7 mouse cellular contexts compared by ENCODE assay signal in the genomic region with DNA sequence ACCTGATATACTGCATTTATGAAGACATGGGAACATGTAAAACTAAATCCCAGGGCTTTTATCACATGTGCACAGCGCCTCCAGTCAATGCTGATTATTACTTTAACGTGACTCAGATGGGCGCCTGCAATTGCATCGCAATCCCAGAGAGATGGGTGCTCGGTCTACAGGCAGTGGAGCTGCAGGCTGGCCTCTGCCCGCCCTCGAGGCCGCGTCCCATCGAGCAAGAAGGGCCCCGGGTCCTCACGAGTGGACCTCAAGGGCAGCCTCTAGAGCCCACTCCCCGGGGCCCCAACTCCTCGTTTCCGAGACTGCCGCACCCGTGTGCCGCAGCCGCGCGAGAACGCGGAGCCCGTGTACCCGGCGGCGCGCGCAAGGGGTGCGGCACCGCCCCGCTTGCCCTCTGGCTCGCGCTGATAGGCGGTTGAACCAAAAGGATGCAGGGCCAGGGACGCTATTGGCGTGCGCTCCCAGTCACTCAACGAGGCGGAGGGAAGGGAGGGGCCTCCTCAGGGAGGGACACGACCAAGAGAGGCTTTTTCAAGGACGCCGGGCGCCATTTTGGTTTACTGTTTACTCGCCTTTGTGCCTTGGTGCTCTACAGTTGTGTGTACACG. TPM values are rescaled to one million over a fixed set of nuclear protein-coding genes. Genes with fewer than 3 reads are reported as not detected.
DNase-seq lines count a peak whose midpoint lies in the region; ATAC-seq lines count a peak whose summit lies in the region.

No protein-coding gene starts in this region.

- H3K4me2 ChIP-seq in intestine, embryonic 16.5 days (ENCODE audit: low read depth, low read length): peak overlapping the region; percentile 50
- peak overlapping the region; percentile 34 for H3K4me2 ChIP-seq in midbrain, embryonic 11.5 days

- H3K9ac ChIP-seq in intestine, embryonic 16.5 days (ENCODE audit: low read depth, low read length): peak overlapping the region; percentile 89
- peak overlapping the region; percentile 70 for H3K9ac ChIP-seq in midbrain, embryonic 11.5 days (ENCODE audit: low read length)

- DNase-seq in adrenal gland, adult 8-10 months: peak; percentile 95
- DNase-seq in embryo, embryonic 9.5 days (ENCODE audit: extremely low spot score): peak; percentile 94
- DNase-seq in gastrocnemius, postnatal 4 days (ENCODE audit: low spot score in 2 of 2): peak; percentile 92 to 96
- peak; percentile 94 to 95 for DNase-seq in left cerebral cortex, postnatal 36 days (ENCODE audit: low spot score in 2 of 2)
- DNase-seq in midbrain, embryonic 11.5 days (ENCODE audit: low spot score, missing footprints): peak; percentile 99
- DNase-seq in skeletal muscle tissue, adult 2 months (ENCODE audit: low read depth, low spot score): peak; percentile 97

- peak; percentile 99 for ATAC-seq in intestine, embryonic 16.5 days
- ATAC-seq in midbrain, embryonic 11.5 days (ENCODE audit: low FRiP score): peak; percentile 99

- H3K4me3 ChIP-seq in intestine, embryonic 16.5 days (ENCODE audit: low read length): peak overlapping the region; percentile 77
- peak overlapping the region; percentile 51 for H3K4me3 ChIP-seq in midbrain, embryonic 11.5 days (ENCODE audit: low read depth, low read length)

- H3K27me3 ChIP-seq in intestine, embryonic 16.5 days (replicated peaks; ENCODE audit: control insufficient read depth, insufficient read depth, low read length): no peaks in the 10 kb centered on the region
- no peaks in the 10 kb centered on the region for H3K27me3 ChIP-seq in midbrain, embryonic 11.5 days (ENCODE audit: control insufficient read depth, insufficient read depth, low read length)

- no peaks in the 10 kb centered on the region for H3K9me3 ChIP-seq in intestine, embryonic 16.5 days (ENCODE audit: control insufficient read depth, low read length)
- H3K9me3 ChIP-seq in midbrain, embryonic 11.5 days (ENCODE audit: control insufficient read depth, low read length): no peaks in the 10 kb centered on the region

- peak overlapping the region; percentile 97 for H3K27ac ChIP-seq in intestine, embryonic 16.5 days (ENCODE audit: low read length)
- H3K27ac ChIP-seq in midbrain, embryonic 11.5 days (ENCODE audit: low read depth, low read length): peak overlapping the region; percentile 52

- intact Hi-C loops in left cerebral cortex, postnatal 36 days (cut with DNase I): no loop called here

- peaks cover 6% of the 10 kb centered on the region; the same call in 1 of the 2 replicates for H3K4me1 ChIP-seq in intestine, embryonic 16.5 days (ENCODE audit: control insufficient read depth, insufficient read depth, low read length)
- H3K4me1 ChIP-seq in midbrain, embryonic 11.5 days (ENCODE audit: control insufficient read depth, insufficient read depth, low read length): peaks cover 13% of the 10 kb centered on the region

- WGBS in intestine, embryonic 16.5 days: under 1% methylated on average over 46 of the region's 46 CpGs
- WGBS in midbrain, embryonic 11.5 days: under 1% methylated on average over 46 of the region's 46 CpGs

- H3K36me3 ChIP-seq in intestine, embryonic 16.5 days (ENCODE audit: control insufficient read depth, insufficient read depth, low read length): no peaks in the 10 kb centered on the region
- no peaks in the 10 kb centered on the region for H3K36me3 ChIP-seq in midbrain, embryonic 11.5 days (ENCODE audit: control insufficient read depth, insufficient read depth, low read length)

RNA-seq across cellular contexts. Expression of gene 4931414P19Rik, which starts 2.6 kb away (rescaled TPM):
- 1 to 10 TPM; 3.6 to 6.2 (median 5.0) TPM for total RNA-seq in adrenal gland, adult 8-10 months (2022)
- 1 to 10 TPM; 4.3 to 6.8 TPM for total RNA-seq in gastrocnemius, postnatal 4 days (2021)
- polyA plus RNA-seq in intestine, embryonic 16.5 days (2015; fragmentation: Nextera tagmentation; extraction: Ambion mirVana): 6.0 and 7.8 TPM in 2 replicates
- total RNA-seq in left cerebral cortex, postnatal 36 days (2021): 1 to 10 TPM; 6.6 to 8.4 TPM
- 5.9 and 8.5 TPM in 2 replicates for polyA plus RNA-seq in midbrain, embryonic 11.5 days (2014; fragmentation: Nextera tagmentation; extraction: Ambion mirVana)

RNA-seq across cellular contexts. Expression of gene Psmb5, which starts 14.7 kb away (rescaled TPM):
- total RNA-seq in adrenal gland, adult 8-10 months (2022): 100 to 1,000 TPM; 254 to 479 (median 341) TPM
- 100 to 1,000 TPM; 173 to 176 TPM for total RNA-seq in gastrocnemius, postnatal 4 days (2021)
- 358 and 395 TPM in 2 replicates for polyA plus RNA-seq in intestine, embryonic 16.5 days (2015; fragmentation: Nextera tagmentation; extraction: Ambion mirVana)
- total RNA-seq in left cerebral cortex, postnatal 36 days (2021): 100 to 1,000 TPM; 164 to 176 TPM
- 396 and 453 TPM in 2 replicates for polyA plus RNA-seq in midbrain, embryonic 11.5 days (2014; fragmentation: Nextera tagmentation; extraction: Ambion mirVana)

RNA-seq across cellular contexts. Expression of gene Psmb11, which starts 18.1 kb away (rescaled TPM):
- not detected for total RNA-seq in adrenal gland, adult 8-10 months (2022)
- total RNA-seq in gastrocnemius, postnatal 4 days (2021): not detected
- polyA plus RNA-seq in intestine, embryonic 16.5 days (2015; fragmentation: Nextera tagmentation; extraction: Ambion mirVana): not detected in 2 replicates
- total RNA-seq in left cerebral cortex, postnatal 36 days (2021): under 1 TPM; 0.27 to 0.30 TPM
- polyA plus RNA-seq in midbrain, embryonic 11.5 days (2014; fragmentation: Nextera tagmentation; extraction: Ambion mirVana): 0.04 TPM in 1 of 2 replicates, not detected in the other

RNA-seq across cellular contexts. Expression of gene Ajuba, which starts 25.8 kb away (rescaled TPM):
- total RNA-seq in adrenal gland, adult 8-10 months (2022): 10 to 100 TPM; 23.7 to 41.6 (median 32.6) TPM
- 10 to 100 TPM; 14.6 to 15.8 TPM for total RNA-seq in gastrocnemius, postnatal 4 days (2021)
- 12.9 and 13.1 TPM in 2 replicates for polyA plus RNA-seq in intestine, embryonic 16.5 days (2015; fragmentation: Nextera tagmentation; extraction: Ambion mirVana)
- total RNA-seq in left cerebral cortex, postnatal 36 days (2021): 1 to 10 TPM; 1.5 to 2.0 TPM
- 24.3 and 25.1 TPM in 2 replicates for polyA plus RNA-seq in midbrain, embryonic 11.5 days (2014; fragmentation: Nextera tagmentation; extraction: Ambion mirVana)

RNA-seq across cellular contexts. Expression of gene Gm17606, which starts 37.6 kb away (rescaled TPM):
- total RNA-seq in adrenal gland, adult 8-10 months (2022): not detected
- total RNA-seq in gastrocnemius, postnatal 4 days (2021): not detected
- polyA plus RNA-seq in intestine, embryonic 16.5 days (2015; fragmentation: Nextera tagmentation; extraction: Ambion mirVana): not detected in 2 replicates
- not detected for total RNA-seq in left cerebral cortex, postnatal 36 days (2021)
- polyA plus RNA-seq in midbrain, embryonic 11.5 days (2014; fragmentation: Nextera tagmentation; extraction: Ambion mirVana): not detected in 2 replicates

Comparison
In these comparisons a context has a peak if more than half of its experiments do, and no peak if none do; other contexts are left out.
1. Peak in every context shown above with its lines: DNase-seq, ATAC-seq, H3K4me3 ChIP-seq and H3K27ac ChIP-seq.